Mouse (Mus musculus) myocyte (in vitro differentiated cells): ENCODE measurements around the gene Cyth4. TPM values are rescaled to one million over a fixed set of nuclear protein-coding genes. Genes with fewer than 3 reads are reported as not detected.

ENCODE experiments used
- H3K27me3 ChIP-seq: one replicate; pipeline ENCODE4 v1.6.1; 2011; ENCODE audit not compliant: control insufficient read depth, insufficient read depth, insufficient read length
- H3K36me3 ChIP-seq: one replicate; pipeline ENCODE4 v1.6.1; 2011; ENCODE audit not compliant: control insufficient read depth, insufficient read depth
- H3K4me2 ChIP-seq: one replicate; pipeline ENCODE4 v1.6.1; 2011; ENCODE audit warnings: low read depth, control low read depth
- H3K4me3 ChIP-seq: one replicate; pipeline ENCODE4 v1.5.1; 2011; ENCODE audit warnings: mild to moderate bottlenecking, control low read depth, moderate library complexity
- H3K79me2 ChIP-seq: one replicate; pipeline ENCODE4 v1.6.1; 2011; ENCODE audit not compliant: control insufficient read depth, insufficient read depth
- H3ac ChIP-seq: one replicate; pipeline ENCODE4 v1.6.1; 2011; ENCODE audit not compliant: control insufficient read depth, insufficient read length
- CEBPB ChIP-seq: IDR thresholded peaks from 2 replicates; pipeline ENCODE4 v1.6.1; 2011; ENCODE audit warnings: mild to moderate bottlenecking, moderate library complexity; ENCODE audit not compliant: poor library complexity, insufficient read depth, severe bottlenecking
- E2F4 ChIP-seq: IDR thresholded peaks from one replicate; pipeline ENCODE4 v1.6.1; 2011; ENCODE audit warnings: mild to moderate bottlenecking, control low read depth, moderate library complexity; ENCODE audit not compliant: insufficient read depth
- MAX ChIP-seq: IDR thresholded peaks from one replicate; pipeline ENCODE4 v1.6.1; 2011; ENCODE audit warnings: low read depth, mild to moderate bottlenecking, control low read depth
- MYOD1 ChIP-seq, 3 experiments: IDR thresholded peaks; one replicate each; pipeline ENCODE4 v1.6.1; 2011; ENCODE audit warnings: control low read depth in 2 of 3, low read depth in 2 of 3, mild to moderate bottlenecking in 2 of 3, moderate library complexity in 1 of 3; ENCODE audit not compliant: insufficient read length in 2 of 3, control insufficient read depth in 1 of 3
- MYOG ChIP-seq, 3 experiments: IDR thresholded peaks; one replicate each; pipeline ENCODE4 v1.6.1; 2011; ENCODE audit warnings: control low read depth in 2 of 3, low read depth in 2 of 3, mild to moderate bottlenecking in 2 of 3; ENCODE audit not compliant: insufficient read length in 2 of 3, control insufficient read depth in 1 of 3, insufficient read depth in 1 of 3
- POLR2A ChIP-seq: IDR thresholded peaks from one replicate; pipeline ENCODE4 v1.6.1; 2011; ENCODE audit warnings: low read depth, mild to moderate bottlenecking, control low read depth, moderate library complexity; ENCODE audit not compliant: insufficient read length
- POLR2AphosphoS2 ChIP-seq: IDR thresholded peaks from one replicate; pipeline ENCODE4 v1.6.1; 2011; ENCODE audit warnings: low read depth, control low read depth; ENCODE audit not compliant: insufficient read length
- REST ChIP-seq: IDR thresholded peaks from one replicate; pipeline ENCODE4 v1.6.1; 2011; ENCODE audit warnings: mild to moderate bottlenecking, control low read depth, moderate library complexity; ENCODE audit not compliant: insufficient read depth, insufficient read length
- SRF ChIP-seq: IDR thresholded peaks from one replicate; pipeline ENCODE4 v1.6.1; 2011; ENCODE audit warnings: low read depth; ENCODE audit not compliant: control insufficient read depth, insufficient read length
- TCF12 ChIP-seq: IDR thresholded peaks from one replicate; pipeline ENCODE4 v1.6.1; 2011; ENCODE audit warnings: mild to moderate bottlenecking, control low read depth; ENCODE audit not compliant: poor library complexity, insufficient read depth, severe bottlenecking
- TCF3 ChIP-seq: IDR thresholded peaks from one replicate; pipeline ENCODE4 v1.6.1; 2011; ENCODE audit warnings: low read depth, control low read depth; ENCODE audit not compliant: insufficient read length
- USF1 ChIP-seq: IDR thresholded peaks from one replicate; pipeline ENCODE4 v1.6.1; 2011; ENCODE audit warnings: low read depth, mild to moderate bottlenecking, control low read depth, moderate library complexity
- polyA plus RNA-seq: library from polyadenylated mRNA; unstranded; fragments of >200 nt; fragmentation: generic; extraction: Trizol; gene quantifications from one replicate; pipeline ENCODE4 v1.2.1, GENCODE M21; 2012; ENCODE audit warnings: missing spikeins

Cyth4 gene
- polyA plus RNA-seq, 1 experiment, result 0.10 TPM

GRCm38 (mm10) chr15:78607463-78607862 lies 10.6 kb downstream of the Cyth4 start:
- no peak overlapping the region for H3ac ChIP-seq
- no peak overlapping the region for H3K4me2 ChIP-seq
- no peaks in the 10 kb centered on the region for H3K79me2 ChIP-seq
- no peak for TF ChIP-seq POLR2AphosphoS2
- TF ChIP-seq USF1, result no peak
- TF ChIP-seq E2F4, result no peak
- TF ChIP-seq TCF3, result no peak
- TF ChIP-seq MYOG (IDR thresholded peaks at IDR 0.05; ENCODE audit: control insufficient read depth in 1 of 3, insufficient read depth in 1 of 3, insufficient read length in 2 of 3, low read depth in 2 of 3), result no peak
- TF ChIP-seq MAX, result no peak
- TF ChIP-seq CEBPB, result no peak
- TF ChIP-seq TCF12, result no peak
- TF ChIP-seq REST, result no peak
- no peak for TF ChIP-seq SRF
- no peak for TF ChIP-seq POLR2A
- TF ChIP-seq MYOD1 (IDR thresholded peaks at IDR 0.05; ENCODE audit: control insufficient read depth in 1 of 3, insufficient read length in 2 of 3, low read depth in 2 of 3), result no peak
- no peak overlapping the region for H3K4me3 ChIP-seq
- H3K27me3 ChIP-seq, result peaks cover 10% of the 10 kb centered on the region
- H3K36me3 ChIP-seq, result no peaks in the 10 kb centered on the region

- Histone ChIP-seq H3K4me2 (no peak overlapping the region), H3ac (no peak overlapping the region), H3K27me3 (peaks cover 4% of the 10 kb centered on the region), H3K4me3 (no peak overlapping the region), H3K79me2 (no peaks in the 10 kb centered on the region), H3K36me3 (no peaks in the 10 kb centered on the region)
- no peak for TF ChIP-seq SRF
- TF ChIP-seq MYOG (IDR thresholded peaks at IDR 0.05; ENCODE audit: control insufficient read depth in 1 of 3, insufficient read depth in 1 of 3, insufficient read length in 2 of 3, low read depth in 2 of 3), result no peak
- no peak for TF ChIP-seq POLR2A
- TF ChIP-seq TCF12, result no peak
- no peak for TF ChIP-seq CEBPB
- no peak for TF ChIP-seq E2F4
- no peak for TF ChIP-seq USF1
- TF ChIP-seq REST, result no peak
- TF ChIP-seq POLR2AphosphoS2, result no peak
- TF ChIP-seq MAX, result no peak
- no peak for TF ChIP-seq MYOD1 (IDR thresholded peaks at IDR 0.05; ENCODE audit: control insufficient read depth in 1 of 3, insufficient read length in 2 of 3, low read depth in 2 of 3)
- no peak for TF ChIP-seq TCF3
Measured at GRCm38 (mm10) chr15:78610705-78611462, 14.0 kb downstream of the Cyth4 start.

GRCm38 (mm10) chr15:78614536-78614935 lies 17.7 kb downstream of the Cyth4 start:
- no peak for TF ChIP-seq E2F4
- TF ChIP-seq SRF, result no peak
- no peak for TF ChIP-seq MAX
- TF ChIP-seq TCF3, result no peak
- TF ChIP-seq POLR2AphosphoS2, result no peak
- no peak for TF ChIP-seq MYOG (IDR thresholded peaks at IDR 0.05; ENCODE audit: control insufficient read depth in 1 of 3, insufficient read depth in 1 of 3, insufficient read length in 2 of 3, low read depth in 2 of 3)
- no peak overlapping the region for H3K4me2 ChIP-seq
- H3ac ChIP-seq, result no peak overlapping the region
- no peaks in the 10 kb centered on the region for H3K36me3 ChIP-seq
- H3K79me2 ChIP-seq, result no peaks in the 10 kb centered on the region
- H3K27me3 ChIP-seq, result peaks cover 27% of the 10 kb centered on the region
- H3K4me3 ChIP-seq, result no peak overlapping the region

GRCm38 (mm10) chr15:78616973-78617372 lies 20.1 kb downstream of the Cyth4 start:
- TF ChIP-seq MAX (no peak), POLR2AphosphoS2 (no peak), CEBPB (no peak), E2F4 (no peak), MYOG (IDR thresholded peaks at IDR 0.05; ENCODE audit: control insufficient read depth in 1 of 3, insufficient read depth in 1 of 3, insufficient read length in 2 of 3, low read depth in 2 of 3) (no peak)
- H3K27me3 ChIP-seq, result peaks cover 52% of the 10 kb centered on the region
- no peaks in the 10 kb centered on the region for H3K36me3 ChIP-seq

GRCm38 (mm10) chr15:78623426-78623825 lies 26.6 kb downstream of the Cyth4 start:
- no peaks in the 10 kb centered on the region for H3K36me3 ChIP-seq
- H3K79me2 ChIP-seq, result no peaks in the 10 kb centered on the region
- TF ChIP-seq POLR2A (no peak), MAX (no peak), USF1 (no peak), MYOD1 (IDR thresholded peaks at IDR 0.05; ENCODE audit: control insufficient read depth in 1 of 3, insufficient read length in 2 of 3, low read depth in 2 of 3) (no peak), MYOG (IDR thresholded peaks at IDR 0.05; ENCODE audit: control insufficient read depth in 1 of 3, insufficient read depth in 1 of 3, insufficient read length in 2 of 3, low read depth in 2 of 3) (no peak)

More at GRCm38 (mm10) chr15:78616973-78617372, 20.1 kb downstream of the Cyth4 start:
- H3K4me3 ChIP-seq, result no peak overlapping the region
- H3K4me2 ChIP-seq, result no peak overlapping the region
- no peak overlapping the region for H3ac ChIP-seq
- H3K79me2 ChIP-seq, result no peaks in the 10 kb centered on the region

More at GRCm38 (mm10) chr15:78623426-78623825, 26.6 kb downstream of the Cyth4 start:
- Histone ChIP-seq H3K4me2 (no peak overlapping the region), H3K27me3 (peaks cover 43% of the 10 kb centered on the region), H3ac (no peak overlapping the region), H3K4me3 (no peak overlapping the region)
